Mouse (Mus musculus) forebrain, embryonic 11.5 days (tissue): Measurements from ENCODE around the gene Gm20695. TPM values are rescaled to one million over a fixed set of nuclear protein-coding genes. Genes with fewer than 3 reads are reported as not detected.
"Not testable (repeated sequence)": the region's sequence is repeated elsewhere in the genome, so short reads cannot be mapped to it uniquely, and the experiment has no call there.

Source experiments
- ATAC-seq: fragments of 200-750 bp; cut with Nextera tagmentation; replicated peaks from 2 replicates; pipeline ENCODE4 v1.8.0; 2017; ENCODE audit warnings: moderate TSS enrichment; ENCODE audit not compliant: low FRiP score
- DNase-seq: peaks from one replicate; pipeline ENCODE4 v3.0.0-alpha.2; 2017; ENCODE audit warnings: low spot score
- H3K27ac ChIP-seq: fragments of 300-500 bp; sonication (generic); 2 replicates; pipeline ENCODE4 v1.5.1; 2014; ENCODE audit warnings: low read depth, low read length
- H3K27me3 ChIP-seq: fragments of 300-500 bp; sonication (generic); 2 replicates; pipeline ENCODE4 v1.6.1; 2014; ENCODE audit warnings: mild to moderate bottlenecking, low read length, mixed read lengths; ENCODE audit not compliant: control insufficient read depth, insufficient read depth
- H3K36me3 ChIP-seq: fragments of 300-500 bp; sonication (generic); 2 replicates; pipeline ENCODE4 v1.6.1; 2014; ENCODE audit warnings: mild to moderate bottlenecking, low read length, moderate library complexity, mixed read lengths; ENCODE audit not compliant: control insufficient read depth, insufficient read depth
- H3K4me1 ChIP-seq: fragments of 300-500 bp; sonication (generic); replicated peaks from 2 replicates; pipeline ENCODE4 v1.6.1; 2014; ENCODE audit warnings: low read length, mixed read lengths; ENCODE audit not compliant: control insufficient read depth, insufficient read depth
- H3K4me2 ChIP-seq: fragments of 300-500 bp; sonication (generic); 2 replicates; pipeline ENCODE4 v1.6.1; 2014; ENCODE audit warnings: low read depth, mild to moderate bottlenecking, low read length, moderate library complexity, mixed read lengths; ENCODE audit not compliant: severe bottlenecking
- H3K4me3 ChIP-seq: fragments of 300-500 bp; sonication (generic); 2 replicates; pipeline ENCODE4 v1.5.1; 2014; ENCODE audit warnings: low read depth, low read length
- H3K9ac ChIP-seq: fragments of 300-500 bp; sonication (generic); 2 replicates; pipeline ENCODE4 v1.6.1; 2014; ENCODE audit warnings: low read length
- H3K9me3 ChIP-seq: fragments of 300-500 bp; sonication (generic); 2 replicates; pipeline ENCODE4 v1.6.1; 2016; ENCODE audit warnings: low read length, mixed read lengths; ENCODE audit not compliant: control insufficient read depth
- WGBS: fragments of 180-500 bp; shearing (Covaris S2); extraction: QIAGEN DNeasy Blood & Tissue Kit; methylation state at CpG from one replicate; pipeline ENCODE4 v1.1.7; 2014; 5-methylcytosine and 5-hydroxymethylcytosine counted together
- polyA plus RNA-seq: library from polyadenylated mRNA; unstranded; fragments of >200 nt; fragmentation: Nextera tagmentation; extraction: Ambion mirVana; gene quantifications from 2 replicates; pipeline ENCODE4 v1.2.1, GENCODE M21; 2014

The Gm20695 gene
- polyA plus RNA-seq, 1 experiment from 2014 or later, result 2.0 TPM

- not testable (repeated sequence) for H3K36me3 ChIP-seq, H3K4me1 ChIP-seq, H3K4me2 ChIP-seq, H3K9ac ChIP-seq, H3K27ac ChIP-seq, ATAC-seq, H3K27me3 ChIP-seq, H3K4me3 ChIP-seq, DNase-seq, H3K9me3 ChIP-seq
- WGBS, result 88% methylated on average over 12 of the region's 13 CpGs
These were observed 33.1 kb upstream of the Gm20695 start for GRCm38 (mm10) chr16:3851301-3851700.

- Histone ChIP-seq H3K27ac (no peak overlapping the region), H3K9ac (no peak overlapping the region), H3K36me3 (no peaks in the 10 kb centered on the region), H3K4me3 (no peak overlapping the region), H3K9me3 (no peaks in the 10 kb centered on the region), H3K27me3 (peaks cover 2% of the 10 kb centered on the region; the same call in 1 of the 2 replicates), H3K4me1 (0 out of 2 replicates have a peak, but pooled peaks cover under 1% of the 10 kb centered on the region), H3K4me2 (no peak overlapping the region)
- no peak; the same call in 1 of the 2 replicates for ATAC-seq
- DNase-seq, result peak; percentile 62
- 37% methylated on average over 12 of the region's 12 CpGs for WGBS
These were observed 31.9 kb upstream of the Gm20695 start for GRCm38 (mm10) chr16:3852586-3852985.

GRCm38 (mm10) chr16:3854437-3855182, 29.8 kb upstream of the Gm20695 start:
- H3K9me3 ChIP-seq, result no peaks in the 10 kb centered on the region
- H3K36me3 ChIP-seq, result no peaks in the 10 kb centered on the region
- H3K27me3 ChIP-seq, result no peaks in the 10 kb centered on the region
- no peak for DNase-seq
- no peak overlapping the region for H3K9ac ChIP-seq
- H3K27ac ChIP-seq, result no peak overlapping the region
- 53% methylated on average over 11 of the region's 11 CpGs for WGBS
- no peak for ATAC-seq
- no peak overlapping the region for H3K4me3 ChIP-seq
- H3K4me1 ChIP-seq, result no peaks in the 10 kb centered on the region
- H3K4me2 ChIP-seq, result no peak overlapping the region

GRCm38 (mm10) chr16:3855776-3856175, 28.7 kb upstream of the Gm20695 start:
- 83% methylated on average over 1 of the region's 1 CpGs for WGBS

GRCm38 (mm10) chr16:3859254-3859653, 25.2 kb upstream of the Gm20695 start:
- no peak overlapping the region for H3K4me2 ChIP-seq
- H3K4me1 ChIP-seq, result no peaks in the 10 kb centered on the region
- H3K4me3 ChIP-seq, result no peak overlapping the region
- peaks cover 3% of the 10 kb centered on the region; the same call in 1 of the 2 replicates for H3K36me3 ChIP-seq
- no peaks in the 10 kb centered on the region for H3K27me3 ChIP-seq
- no peak overlapping the region for H3K27ac ChIP-seq
- ATAC-seq (no peak), DNase-seq (no peak)
- 88% methylated on average over 4 of the region's 4 CpGs for WGBS
- no peak overlapping the region for H3K9ac ChIP-seq
- no peaks in the 10 kb centered on the region for H3K9me3 ChIP-seq

More at GRCm38 (mm10) chr16:3855776-3856175, 28.7 kb upstream of the Gm20695 start:
- no peaks in the 10 kb centered on the region for H3K27me3 ChIP-seq
- DNase-seq (no peak), ATAC-seq (no peak)
- H3K4me1 ChIP-seq, result no peaks in the 10 kb centered on the region
- H3K4me3 ChIP-seq, result no peak overlapping the region
- H3K36me3 ChIP-seq, result peaks cover under 1% of the 10 kb centered on the region; the same call in 1 of the 2 replicates
- H3K9me3 ChIP-seq, result no peaks in the 10 kb centered on the region
- no peak overlapping the region for H3K27ac ChIP-seq
- H3K4me2 ChIP-seq, result no peak overlapping the region
- H3K9ac ChIP-seq, result no peak overlapping the region

GRCm38 (mm10) chr16:3871815-3872214, 12.6 kb upstream of the Gm20695 start:
- ATAC-seq, result no peak
- H3K4me3 ChIP-seq, result peak overlapping the region; percentile 44
- H3K4me1 ChIP-seq, result no peaks in the 10 kb centered on the region; the same call in 1 of the 2 replicates
- WGBS, result 1% methylated on average over 16 of the region's 16 CpGs
- peak overlapping the region; percentile 66; the same call in 1 of the 2 replicates for H3K9ac ChIP-seq
- no peaks in the 10 kb centered on the region for H3K27me3 ChIP-seq
- peak overlapping the region; percentile 81 for H3K4me2 ChIP-seq
- no peak for DNase-seq
- no peaks in the 10 kb centered on the region; the same call in 1 of the 2 replicates for H3K36me3 ChIP-seq
- H3K9me3 ChIP-seq, result no peaks in the 10 kb centered on the region
- H3K27ac ChIP-seq, result no peak overlapping the region

GRCm38 (mm10) chr16:3872216-3873047, 12.0 kb upstream of the Gm20695 start, which contains the start of gene Naa60:
TSS of gene Naa60 (plus strand) at chr16:3872375.
- Histone ChIP-seq H3K4me3 (peak within 1 kb of the TSS; percentile 44), H3K4me2 (peak within 1 kb of the TSS; percentile 81), H3K27me3 (no peaks in the 10 kb centered on the region), H3K9me3 (no peaks in the 10 kb centered on the region), H3K27ac (no peak within 1 kb of the TSS), H3K4me1 (no peaks in the 10 kb centered on the region; the same call in 1 of the 2 replicates), H3K9ac (peak within 1 kb of the TSS; percentile 66), H3K36me3 (no peaks in the 10 kb centered on the region; the same call in 1 of the 2 replicates)
- WGBS, result 4% methylated on average over 47 of the region's 47 CpGs
- ATAC-seq (peak; percentile 98), DNase-seq (peak; percentile 97)

- Histone ChIP-seq H3K9me3 (no peaks in the 10 kb centered on the region), H3K4me1 (no peaks in the 10 kb centered on the region; the same call in 1 of the 2 replicates), H3K27ac (no peak overlapping the region), H3K4me2 (no peak overlapping the region), H3K27me3 (no peaks in the 10 kb centered on the region), H3K36me3 (no peaks in the 10 kb centered on the region), H3K4me3 (no peak overlapping the region), H3K9ac (no peak overlapping the region)
- 91% methylated on average over 4 of the region's 4 CpGs for WGBS
- DNase-seq, result no peak
- ATAC-seq, result no peak
These were observed 8.1 kb upstream of the Gm20695 start for GRCm38 (mm10) chr16:3876346-3876745.
